Mouse (Mus musculus) heart, postnatal 14 days (tissue): ENCODE data around the gene Foxred1. TPM values are rescaled to one million over a fixed set of nuclear protein-coding genes. Genes with fewer than 3 reads are reported as not detected.
A peak's percentile ranks its signal among the peaks of the same experiment; 100 is the strongest.

Experiments used
- DNase-seq, 2 experiments: peaks; one replicate each; pipeline ENCODE4 v3.0.0; 2021 to 2022
- intact Hi-C: fragments of 180-260 bp; cut with DNase I; formaldehyde crosslinking; loops from one replicate; pipeline ENCODE4 v1.15.1; 2025
- long read RNA-seq, 2 experiments: library from polyadenylated mRNA; stranded (forward); transcript quantifications; one replicate each; pipeline ENCODE4 v2.0.0; 2021
- total RNA-seq, 2 experiments: library from RNA; stranded (reverse); gene quantifications; 2 replicates each; pipeline ENCODE4 v1.2.3; 2021

The Foxred1 gene
- total RNA-seq = 10 to 100 TPM; 94.8 to 97.1 TPM
- long read RNA-seq, experiment 1, transcript Foxred1-202 (11 exons, 2,289 nt) = major isoform, 165 of 191 reads
- long read RNA-seq, experiment 1, partial matches to known transcripts = 11 of 191 reads
- long read RNA-seq, experiment 1, other reads (novel, unspliced or antisense) = 12 of 191 reads
- long read RNA-seq, experiment 2, transcript Foxred1-202 (11 exons, 2,289 nt) = major isoform, 141 of 173 reads
- long read RNA-seq, experiment 2, partial matches to known transcripts = 9 of 173 reads
- long read RNA-seq, experiment 2, other reads (novel, unspliced or antisense) = 22 of 173 reads

- peak; percentile 98 to 99 for DNase-seq
- intact Hi-C loops = loop anchor here (1.0 kb wide), 2 partner anchors 35 to 56 kb away; partner anchors contain the start of genes Dcps, Fam118b and Rpusd4
These were observed at the start of gene Foxred1 for GRCm38 (mm10) chr9:35210542-35211474. Gene Foxred1, minus strand, starts transcription at chr9:35211055.

DNA sequence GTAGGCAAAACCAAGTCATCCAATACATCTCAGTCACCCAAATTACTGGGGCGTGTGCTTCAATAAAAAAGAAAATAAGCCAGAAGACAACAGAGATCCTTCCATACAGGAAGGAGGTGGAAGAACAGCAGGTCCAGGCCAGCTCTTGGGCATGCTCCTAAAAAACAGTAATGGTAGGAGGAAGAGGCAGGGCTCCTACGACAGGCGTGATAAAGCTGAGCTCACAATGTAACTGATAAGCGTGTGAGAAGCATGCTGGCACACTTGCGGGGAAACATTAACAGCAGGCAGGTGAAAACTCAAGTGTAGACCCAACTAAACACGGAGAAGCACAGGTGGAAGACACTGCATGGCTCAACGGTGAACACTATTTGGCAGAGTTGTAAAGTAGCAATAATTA lies 46.5 kb upstream of the Foxred1 start:
- DNase-seq = no peak
- intact Hi-C loops = no loop called here

- DNase-seq = no peak
These were observed 38.6 kb upstream of the Foxred1 start for GRCm38 (mm10) chr9:35249476-35249875.

DNA sequence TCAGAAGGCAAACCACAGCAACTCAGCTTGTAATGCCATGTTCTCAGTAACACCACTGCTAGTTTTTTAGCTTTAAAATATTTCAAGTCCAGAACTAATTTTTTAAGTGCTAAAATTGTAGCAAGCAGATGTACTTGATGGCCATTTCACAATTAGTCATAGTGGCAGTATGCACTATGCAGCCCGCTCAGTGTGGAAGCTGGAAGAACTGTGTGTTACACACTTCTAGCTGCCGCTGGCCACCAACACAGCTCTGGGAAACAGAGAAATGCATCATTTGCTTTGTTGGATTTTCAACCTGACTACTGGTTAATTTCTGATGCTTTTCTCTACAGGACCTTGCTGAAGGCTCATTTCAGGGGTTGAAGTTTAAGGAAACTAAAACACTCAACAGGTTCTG lies 36.5 kb upstream of the Foxred1 start:
- intact Hi-C loops = no loop called here
- no peak for DNase-seq

More at GRCm38 (mm10) chr9:35249476-35249875, 38.6 kb upstream of the Foxred1 start:
- intact Hi-C loops = no loop called here

DNA sequence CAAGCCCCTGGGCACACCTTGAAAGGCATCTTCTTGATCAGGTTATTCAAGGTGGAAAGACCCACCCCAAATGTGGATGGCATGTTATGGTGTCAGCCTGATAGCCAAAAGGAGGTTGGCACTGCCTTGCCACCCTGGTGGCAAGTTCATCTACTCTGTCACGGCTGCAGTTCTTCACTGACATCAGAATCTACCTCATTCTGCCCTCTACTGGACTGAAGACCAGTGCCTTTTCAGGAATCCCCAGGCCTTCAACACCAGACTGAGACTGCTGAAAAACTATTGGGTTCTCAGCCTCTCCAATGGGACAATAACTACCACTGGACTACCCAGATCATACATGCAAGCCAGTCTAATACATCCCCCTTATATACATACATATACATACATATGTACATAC lies 28.9 kb upstream of the Foxred1 start:
- intact Hi-C loops = no loop called here

GRCm38 (mm10) chr9:35238915-35239571 lies 28.2 kb upstream of the Foxred1 start:
- intact Hi-C loops = no loop called here
- no peak for DNase-seq

More for the DNA sequence above, 28.9 kb upstream of the Foxred1 start:
- DNase-seq = no peak

- intact Hi-C loops = no loop called here
- DNase-seq = no peak
These were observed 27.5 kb upstream of the Foxred1 start for GRCm38 (mm10) chr9:35238371-35238770.

GRCm38 (mm10) chr9:35235996-35236395 lies 25.1 kb upstream of the Foxred1 start:
- no peak for DNase-seq
- intact Hi-C loops = no loop called here

GRCm38 (mm10) chr9:35228671-35229070 lies 17.8 kb upstream of the Foxred1 start:
- intact Hi-C loops = no loop called here
- no peak for DNase-seq

GRCm38 (mm10) chr9:35223466-35223865 lies 12.6 kb upstream of the Foxred1 start:
- DNase-seq = no peak
- intact Hi-C loops = no loop called here

DNA sequence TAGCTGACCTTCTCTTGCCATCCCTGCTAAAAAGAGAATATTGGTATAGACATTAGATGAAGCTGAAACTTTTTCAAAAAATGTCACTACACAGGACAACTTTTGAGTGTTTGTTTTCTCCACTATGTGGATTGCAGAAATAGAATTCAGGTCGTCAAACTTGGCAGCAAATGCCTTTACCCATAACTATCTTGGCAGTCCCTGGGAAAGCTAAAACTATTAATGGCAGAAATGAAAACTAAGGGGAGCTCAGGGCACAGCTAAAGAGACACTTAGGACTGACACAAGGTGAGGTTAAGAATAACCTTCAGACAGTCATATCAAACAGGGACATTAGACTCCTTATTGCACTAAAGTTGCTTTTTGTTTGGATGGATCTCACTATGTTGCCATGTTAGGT lies 7.1 kb upstream of the Foxred1 start:
- intact Hi-C loops = no loop called here

GRCm38 (mm10) chr9:35211573-35212511 lies 987 bp upstream of the Foxred1 start:
- intact Hi-C loops = loop anchor here (1.0 kb wide), 1 partner anchor 55 kb away; the partner anchor contains the start of genes Fam118b and Rpusd4
- DNase-seq = no peak

More for the DNA sequence above, 7.1 kb upstream of the Foxred1 start:
- no peak for DNase-seq

- no peak for DNase-seq
- intact Hi-C loops = no loop called here
These were observed 6.4 kb downstream of the Foxred1 start for GRCm38 (mm10) chr9:35204421-35204820.

DNA sequence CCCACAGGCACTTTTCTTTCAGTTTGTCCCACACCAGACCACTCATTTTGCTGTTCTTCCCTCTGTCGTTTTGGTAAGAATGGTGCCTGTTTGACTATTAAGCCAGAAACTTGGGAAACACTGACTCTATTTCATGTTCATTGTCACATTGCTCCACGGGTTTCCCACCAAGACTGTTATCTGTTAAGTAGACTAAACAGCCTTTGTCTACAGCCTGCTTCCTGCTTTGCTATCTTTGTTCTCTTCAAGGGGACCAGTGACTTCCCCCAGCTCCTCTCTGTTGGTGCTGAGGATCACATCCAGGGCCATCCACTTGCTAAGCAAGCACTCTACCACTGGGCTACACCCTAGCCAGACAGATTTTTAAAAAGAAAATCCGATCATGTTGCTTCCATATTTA lies 7.3 kb downstream of the Foxred1 start:
- intact Hi-C loops = no loop called here
- no peak for DNase-seq

DNA sequence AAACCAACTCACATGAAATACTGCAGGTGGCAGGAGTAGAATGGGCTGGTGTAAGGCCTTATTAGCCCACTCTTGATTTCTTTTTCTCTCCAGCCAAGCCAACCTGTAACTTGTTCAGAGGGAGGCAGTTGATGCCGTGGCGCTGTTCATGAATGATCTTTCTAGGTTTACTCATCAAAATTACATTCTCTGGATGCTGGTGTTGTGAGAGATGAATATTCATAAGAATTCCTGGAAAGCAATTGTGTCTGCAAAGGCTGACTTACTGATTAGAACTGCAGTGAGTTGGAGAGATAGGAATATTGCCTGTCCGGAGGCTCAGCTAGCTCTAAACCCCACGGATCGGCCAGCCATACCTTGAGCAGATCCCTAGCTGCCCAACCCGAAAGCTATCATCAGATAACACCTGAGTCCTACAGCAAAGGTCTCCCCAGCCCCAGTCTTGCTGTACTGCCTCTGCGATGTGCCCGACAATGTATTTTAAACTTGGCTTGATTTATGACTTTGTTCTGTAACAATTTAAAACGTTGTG lies 10.3 kb downstream of the Foxred1 start:
- no peak for DNase-seq
- intact Hi-C loops = no loop called here

DNA sequence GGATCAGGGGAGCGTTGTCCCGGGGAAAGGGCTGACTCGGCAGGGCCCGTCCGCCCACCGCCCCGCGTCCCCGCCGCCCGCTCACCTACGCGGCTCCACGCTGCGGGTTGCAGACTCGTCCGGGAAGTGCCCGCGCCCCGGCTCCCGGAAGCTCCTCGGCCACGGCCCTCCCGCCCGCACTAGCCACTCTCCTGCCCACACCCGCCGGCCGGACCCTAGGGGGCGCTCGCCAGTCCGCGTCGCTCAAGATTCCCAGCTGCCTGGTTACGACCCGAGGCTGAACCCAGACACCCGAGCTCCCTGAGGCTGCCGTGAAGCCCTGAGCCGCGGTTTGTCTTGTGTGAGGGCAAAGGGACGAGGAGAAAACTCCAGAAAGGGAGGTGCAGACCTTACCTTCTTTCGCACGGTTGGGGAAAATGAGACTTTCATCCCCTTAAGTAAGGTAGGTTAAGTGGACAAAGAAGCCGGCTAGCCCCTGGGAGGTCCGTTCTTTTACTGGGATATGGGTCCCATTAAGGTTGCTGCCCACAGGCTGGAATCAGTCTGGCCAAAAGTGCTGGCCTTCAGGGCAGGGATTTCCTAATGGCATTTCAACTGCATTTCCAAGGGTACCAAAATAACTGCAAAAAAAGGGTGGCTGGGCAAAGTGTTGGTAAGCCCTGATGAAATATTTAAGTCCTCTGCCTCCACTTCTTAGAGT lies 10.9 kb downstream of the Foxred1 start, which contains the start of the genes Srpr and Tirap:
Srpr (plus strand) TSS at position 404 of the 700 bp plus-strand sequence.
Tirap (minus strand) TSS at position 520 of the 700 bp plus-strand sequence.
- peak; percentile 96 to 97 for DNase-seq
- intact Hi-C loops = no loop called here

DNA sequence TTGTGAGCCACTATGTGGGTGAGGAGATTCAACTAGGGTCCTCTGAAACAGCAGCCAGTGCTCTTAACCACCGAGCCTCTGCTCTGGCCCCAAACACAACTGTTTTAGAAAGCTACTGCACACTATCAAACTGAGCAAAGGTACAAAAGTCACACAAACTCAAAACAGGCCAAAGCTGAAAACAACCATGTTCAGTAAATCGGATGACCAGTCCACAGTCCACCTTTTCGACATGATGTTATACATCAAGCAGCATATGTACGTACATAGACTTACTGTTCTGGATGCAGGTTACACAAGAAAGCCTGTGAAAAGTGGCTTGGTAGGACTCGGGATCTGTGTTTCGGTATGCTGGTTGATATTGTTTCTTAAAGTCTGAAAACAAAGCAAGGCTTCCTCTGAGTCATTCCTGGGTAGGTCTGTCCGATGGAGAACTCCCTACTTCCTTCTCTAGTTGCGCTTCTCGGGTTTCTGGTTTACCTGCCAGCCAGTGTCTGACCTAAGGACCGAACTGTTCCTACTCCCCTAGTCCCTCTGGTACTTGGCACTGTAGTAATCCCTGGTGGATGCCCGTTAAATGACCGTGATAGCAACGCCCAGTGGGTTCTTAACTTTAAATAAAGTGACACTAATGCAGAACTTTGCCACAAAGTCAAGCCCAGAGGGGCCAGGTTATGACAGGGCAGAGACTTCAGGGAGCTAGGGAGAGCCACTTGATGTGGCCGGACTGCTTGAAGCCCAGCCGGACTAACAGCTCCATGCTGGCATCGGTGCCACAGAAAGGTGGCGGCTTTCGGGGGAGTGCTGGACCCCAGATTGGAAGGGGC lies 11.7 kb downstream of the Foxred1 start:
- no peak for DNase-seq
- intact Hi-C loops = no loop called here

GRCm38 (mm10) chr9:35198351-35198750 lies 12.5 kb downstream of the Foxred1 start:
- DNase-seq = no peak
- intact Hi-C loops = no loop called here
